Mouse (Mus musculus): ENCODE results near the gene Plce1.

Gene Plce1

GRCm38 (mm10) chr19:38582861-38583260 is 102.0 kb downstream of the Plce1 start:
- DNase-seq (ENCODE audit: low spot score in 2 of 2) = no peak

DNA sequence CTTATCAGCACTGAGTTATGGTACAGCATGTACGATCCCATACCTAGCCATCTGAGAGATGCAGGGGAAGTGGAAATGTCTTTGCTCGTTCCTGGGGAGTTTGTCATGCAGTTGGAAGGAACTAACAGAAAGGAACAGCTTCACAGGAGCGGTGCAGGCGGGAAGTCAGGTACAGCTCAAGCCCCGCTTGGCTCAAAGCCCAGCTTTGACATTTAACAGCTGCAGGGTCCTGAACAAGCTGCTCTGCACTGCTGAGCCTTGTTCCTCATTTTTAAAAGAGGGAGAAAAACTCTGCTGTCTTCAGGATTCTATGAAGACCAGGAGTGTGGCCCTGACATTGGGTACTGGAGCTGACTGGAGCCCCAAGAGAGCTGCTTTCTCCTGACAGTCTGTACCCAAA is 106.7 kb downstream of the Plce1 start:
- DNase-seq (ENCODE audit: low spot score in 2 of 2) = no peak

DNA sequence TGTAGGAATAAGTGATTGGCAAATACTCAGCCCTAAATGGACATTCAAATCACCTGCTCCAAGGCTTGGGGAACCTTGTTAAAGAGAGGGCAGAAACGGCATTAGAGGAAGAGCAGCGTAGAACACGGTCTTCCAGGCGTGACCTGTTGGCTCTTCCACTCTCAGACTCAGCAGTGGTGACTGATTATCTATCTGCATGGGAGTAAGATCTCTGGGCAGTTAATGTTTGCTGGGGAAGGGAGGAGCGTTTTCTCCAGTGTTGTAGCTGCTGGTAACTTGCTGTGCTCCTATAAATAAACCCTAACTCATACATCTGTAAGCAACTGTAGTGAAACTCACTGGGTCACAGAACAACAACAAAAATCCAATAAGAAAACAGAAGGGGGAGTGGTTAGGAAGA is 108.6 kb downstream of the Plce1 start:
- no peak for DNase-seq (ENCODE audit: low spot score in 2 of 2)

GRCm38 (mm10) chr19:38589941-38590340 is 109.0 kb downstream of the Plce1 start:
- DNase-seq (ENCODE audit: low spot score in 2 of 2) = no peak

- no peak for DNase-seq (ENCODE audit: low spot score in 2 of 2)
Observed at GRCm38 (mm10) chr19:38592566-38593224, 111.8 kb downstream of the Plce1 start.

GRCm38 (mm10) chr19:38593225-38593897 is 112.5 kb downstream of the Plce1 start:
- DNase-seq (ENCODE audit: low spot score in 2 of 2) = no peak

DNA sequence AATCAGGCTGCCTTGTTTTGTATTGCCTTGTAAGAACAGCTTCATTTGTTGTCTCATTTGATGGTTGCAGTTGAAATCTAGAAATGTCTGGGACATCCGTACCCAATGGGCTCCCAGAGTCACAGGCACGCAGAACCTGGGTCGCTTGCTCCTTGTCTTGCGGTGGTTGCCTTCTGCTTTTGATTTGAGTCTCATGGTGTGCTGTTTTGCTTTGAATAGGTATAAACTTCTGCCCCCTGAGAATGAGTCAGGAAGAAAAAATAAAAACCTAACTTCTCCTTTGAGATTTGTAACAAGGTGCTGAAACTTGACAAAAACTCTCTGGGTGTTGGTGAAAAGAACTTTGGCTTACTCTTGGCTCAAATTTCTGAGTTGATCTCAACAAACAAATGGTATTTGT is 115.2 kb downstream of the Plce1 start:
- no peak for DNase-seq (ENCODE audit: low spot score in 2 of 2)

DNA sequence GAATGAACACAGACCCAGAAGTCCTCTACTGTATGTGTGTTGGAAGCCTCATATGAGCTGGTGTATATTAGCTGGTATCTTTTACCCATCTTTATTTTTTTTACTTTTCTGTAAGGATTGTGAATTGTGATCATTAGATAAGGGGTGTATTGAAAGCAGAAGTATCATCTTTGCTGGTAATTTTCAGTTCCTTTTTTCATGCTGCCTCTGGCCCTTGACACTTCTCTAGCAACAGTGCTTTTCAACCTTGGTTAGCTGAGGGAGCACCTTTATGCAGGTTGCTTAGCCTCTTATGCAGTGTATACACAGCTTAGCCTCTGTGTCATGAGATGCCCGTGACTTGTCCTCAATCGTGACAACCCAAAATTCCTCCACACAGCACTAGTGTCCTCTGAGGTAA is 116.5 kb downstream of the Plce1 start:
- no peak for DNase-seq (ENCODE audit: low spot score in 2 of 2)

GRCm38 (mm10) chr19:38599001-38599400 is 118.1 kb downstream of the Plce1 start:
- no peak for DNase-seq (ENCODE audit: low spot score in 2 of 2)

GRCm38 (mm10) chr19:38601127-38601526 is 120.2 kb downstream of the Plce1 start:
- DNase-seq (ENCODE audit: low spot score in 2 of 2) = no peak

DNA sequence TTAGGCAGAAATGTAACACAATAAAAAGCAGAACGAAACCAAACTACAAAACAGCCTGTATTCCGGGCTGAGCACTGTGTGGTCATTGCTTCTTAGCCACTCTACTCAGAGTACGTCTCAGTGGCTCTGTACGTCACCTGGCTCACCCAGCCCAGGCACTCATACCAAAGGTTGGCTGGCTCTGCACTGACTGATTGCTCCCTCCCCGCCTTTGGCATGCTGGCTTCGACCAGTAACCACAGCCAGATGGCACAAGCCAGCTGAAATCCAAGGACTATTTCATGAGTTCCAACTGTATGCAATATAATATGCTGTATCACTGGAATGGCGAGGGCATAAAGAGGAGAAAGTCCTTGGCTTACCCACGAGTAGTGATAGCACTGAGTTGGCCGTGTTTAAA is 121.9 kb downstream of the Plce1 start:
- no peak for DNase-seq (ENCODE audit: low spot score in 2 of 2)

DNA sequence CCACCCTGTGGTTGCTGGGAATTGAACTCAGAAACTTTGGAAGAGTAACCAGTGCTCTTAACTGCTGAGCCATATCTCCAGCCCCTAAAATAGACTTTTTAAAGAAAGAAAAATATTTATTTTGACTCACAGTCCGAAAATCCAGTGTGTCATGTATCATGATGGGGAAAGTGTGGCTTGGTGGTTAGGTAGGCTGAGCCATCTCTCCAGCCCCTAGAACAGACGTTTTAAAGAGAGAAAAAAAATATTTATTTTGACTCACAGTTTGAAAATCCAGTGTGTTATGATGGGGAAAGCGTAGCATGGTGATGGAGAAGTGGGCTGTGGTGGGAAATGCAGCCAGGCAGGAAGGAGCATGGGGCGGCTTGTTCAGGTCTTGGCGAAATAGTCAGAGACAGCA is 126.3 kb downstream of the Plce1 start:
- no peak for DNase-seq (ENCODE audit: low spot score in 2 of 2)

GRCm38 (mm10) chr19:38608951-38609654 is 128.2 kb downstream of the Plce1 start:
- no peak for DNase-seq (ENCODE audit: low spot score in 2 of 2)

GRCm38 (mm10) chr19:38610291-38610690 is 129.4 kb downstream of the Plce1 start:
- DNase-seq (ENCODE audit: low spot score in 2 of 2) = no peak

- DNase-seq (ENCODE audit: low spot score in 2 of 2) = no peak
Observed at GRCm38 (mm10) chr19:38610809-38611208, 129.9 kb downstream of the Plce1 start.

- no peak for DNase-seq (ENCODE audit: low spot score in 2 of 2)
Observed at GRCm38 (mm10) chr19:38614067-38614675, 133.3 kb downstream of the Plce1 start.

- no peak for DNase-seq (ENCODE audit: low spot score in 2 of 2)
Observed at GRCm38 (mm10) chr19:38615356-38615755, 134.4 kb downstream of the Plce1 start.

DNA sequence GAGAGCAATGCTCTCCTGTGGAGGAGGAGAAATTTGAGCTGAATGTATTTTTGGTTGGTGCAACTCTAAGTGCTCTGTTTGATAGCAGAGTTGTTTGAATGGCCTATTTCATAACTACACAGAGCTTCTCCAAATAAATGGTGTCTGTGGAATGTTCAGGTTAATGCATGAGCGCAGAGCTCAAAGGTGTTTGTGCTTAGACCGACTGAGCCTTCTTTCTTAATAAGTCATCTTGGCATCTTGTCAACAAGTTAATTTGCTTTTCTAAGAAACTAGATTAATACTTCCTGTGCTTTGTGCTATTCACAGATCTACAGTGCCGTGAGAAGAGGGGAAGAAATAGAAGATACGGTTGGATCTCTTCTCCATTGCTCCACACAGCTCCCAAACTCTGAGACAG is 139.2 kb downstream of the Plce1 start:
- no peak for DNase-seq (ENCODE audit: low spot score in 2 of 2)

DNA sequence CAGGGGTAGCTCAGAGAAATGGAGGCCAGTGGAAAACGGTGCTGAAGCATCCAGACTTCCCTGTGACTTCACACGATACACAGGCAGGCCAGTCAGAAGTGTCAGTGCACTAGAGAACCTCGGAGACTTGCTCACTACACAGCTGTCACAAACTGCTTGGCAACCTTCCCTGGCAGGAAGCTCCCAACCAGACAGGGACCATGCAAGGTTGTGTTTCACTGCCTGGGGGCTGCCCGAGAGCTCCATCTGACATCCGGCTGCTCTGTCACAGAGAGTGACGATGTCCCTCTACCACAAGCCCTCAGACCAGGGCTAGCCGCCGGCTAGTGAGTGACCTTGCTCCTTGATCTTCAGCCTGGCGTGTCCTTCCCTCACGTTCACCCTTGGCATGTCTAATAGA is 140.6 kb downstream of the Plce1 start:
- no peak for DNase-seq (ENCODE audit: low spot score in 2 of 2)

DNA sequence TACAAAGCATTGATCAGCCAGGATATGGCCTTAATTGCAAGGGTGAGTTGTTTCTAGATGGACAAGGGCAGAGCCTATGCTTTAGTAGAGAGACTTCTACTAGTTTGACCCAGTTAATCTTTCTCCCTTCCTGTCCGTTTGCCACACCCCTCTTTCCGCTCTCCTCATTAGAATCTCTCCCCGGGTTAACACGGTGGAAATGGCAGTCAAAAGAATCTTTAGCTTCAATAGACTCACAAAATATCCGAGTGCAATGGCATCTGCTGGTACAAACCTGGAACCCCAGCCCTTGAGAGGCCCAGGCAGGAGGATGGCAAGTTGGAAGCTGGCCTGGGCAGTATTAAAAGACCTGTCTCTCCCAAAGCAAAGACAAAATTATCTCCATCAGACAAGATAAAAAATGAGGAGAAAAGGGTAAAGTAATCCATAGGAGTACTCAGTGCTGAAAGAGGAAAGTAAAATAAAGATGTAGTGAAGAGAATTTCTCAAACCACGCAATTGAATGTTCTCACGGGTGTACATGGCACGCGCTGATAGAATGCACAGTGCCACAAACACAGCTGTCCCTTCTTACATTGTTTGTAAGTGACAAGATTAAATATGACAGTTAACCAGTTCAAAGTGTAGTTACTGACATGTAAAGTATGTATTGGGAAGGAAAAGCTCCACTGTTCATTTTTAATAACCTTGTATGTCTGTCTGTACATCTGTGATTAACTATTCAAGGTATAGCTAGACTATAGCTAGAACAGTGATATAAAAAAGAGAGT is 145.5 kb downstream of the Plce1 start:
- no peak for DNase-seq (ENCODE audit: low spot score in 2 of 2)

DNA sequence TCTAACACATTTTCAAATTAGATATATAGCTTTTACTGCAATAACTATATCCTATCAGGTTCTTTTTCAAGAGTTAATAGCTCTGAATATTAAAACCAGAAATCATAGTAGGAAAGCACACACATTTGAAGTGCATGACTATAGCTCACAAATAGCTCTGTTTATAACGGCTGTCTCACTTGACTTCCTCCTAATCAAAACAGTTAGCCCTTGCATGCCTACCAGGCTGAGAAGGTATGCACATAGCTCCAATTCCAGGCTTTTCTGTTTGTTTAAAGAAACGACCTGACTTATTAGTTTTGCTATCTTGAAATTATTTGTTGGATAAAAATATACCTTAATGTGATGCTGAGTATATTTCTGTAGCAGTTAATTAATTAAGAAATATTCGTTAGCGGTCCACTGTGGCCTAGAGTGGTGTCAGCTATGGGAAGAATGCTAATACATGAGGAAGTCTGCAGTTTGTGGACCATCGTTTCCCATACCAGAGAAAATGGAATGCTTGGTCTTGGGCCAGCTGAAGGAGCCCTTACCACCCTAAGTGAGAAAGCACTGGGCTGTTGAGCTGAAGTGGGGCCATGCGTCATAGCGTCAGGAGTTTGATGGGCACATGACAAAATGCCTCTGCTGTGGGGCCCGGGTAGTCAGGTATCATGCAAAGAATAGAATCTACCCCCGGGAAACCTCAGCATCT is 146.3 kb downstream of the Plce1 start:
- DNase-seq (ENCODE audit: low spot score in 2 of 2) = no peak

All from spleen, postnatal 14 days (tissue).